Mouse (Mus musculus): ENCODE data around the gene Dut. TPM values are rescaled to one million over a fixed set of nuclear protein-coding genes. Genes with fewer than 3 reads are reported as not detected.

The Dut gene
- polyA plus RNA-seq, 1 experiment from 2014 or later, result 40.5 TPM

GRCm38 (mm10) chr2:125305671-125306070, 58.7 kb downstream of the Dut start:
- Histone ChIP-seq H3K27ac (ENCODE audit: low read length) (no peak overlapping the region), H3K4me3 (ENCODE audit: low read depth, low read length) (no peak overlapping the region), H3K36me3 (ENCODE audit: insufficient read depth, low read length) (peaks cover 8% of the 10 kb centered on the region; the same call in 1 of the 2 replicates), H3K4me1 (ENCODE audit: insufficient read depth, low read depth, low read length) (no peaks in the 10 kb centered on the region), H3K27me3 (replicated peaks; ENCODE audit: insufficient read depth, low read length) (no peaks in the 10 kb centered on the region), H3K9me3 (ENCODE audit: low read length) (no peaks in the 10 kb centered on the region), H3K9ac (replicated peaks; ENCODE audit: low read depth) (no peak overlapping the region), H3K4me2 (replicated peaks; ENCODE audit: low read depth, low read length) (no peak overlapping the region)
- 84% methylated on average over 3 of the region's 3 CpGs for WGBS
- ATAC-seq, result no peak
- DNase-seq (ENCODE audit: low spot score), result no peak
- no peak for TF ChIP-seq EP300 (IDR thresholded peaks at IDR 0.05)
- no peak for TF ChIP-seq CTCF (IDR thresholded peaks at IDR 0.05)

Other genes with a start within 250 kb of the Dut start
- gene Slc24a5, start 179.1 kb upstream of the Dut start, polyA plus RNA-seq (2015; fragmentation: Nextera tagmentation; extraction: Ambion mirVana), result 0.88 and 2.0 TPM in 2 replicates
- gene Myef2, start 123.5 kb upstream of the Dut start, polyA plus RNA-seq (2015; fragmentation: Nextera tagmentation; extraction: Ambion mirVana), result 35.9 and 37.0 TPM in 2 replicates
- gene Ctxn2, start 110.5 kb upstream of the Dut start, polyA plus RNA-seq (2015; fragmentation: Nextera tagmentation; extraction: Ambion mirVana), result not detected in 2 replicates
- 0.06 TPM in 2 replicates for gene Slc12a1, start 94.7 kb upstream of the Dut start, polyA plus RNA-seq (2015; fragmentation: Nextera tagmentation; extraction: Ambion mirVana)